Mouse (Mus musculus) liver, embryonic 14.5 days (tissue): Measurements from ENCODE around the gene Pde4b.

Experiments
- CTCF ChIP-seq: IDR thresholded peaks from 2 replicates; pipeline ENCODE4 v1.5.1; 2016; ENCODE audit warnings: antibody characterized with exemption, low read depth, control low read depth
- EP300 ChIP-seq: IDR thresholded peaks from 2 replicates; pipeline ENCODE4 v1.6.1; 2016; ENCODE audit warnings: antibody characterized with exemption, low read depth

DNA sequence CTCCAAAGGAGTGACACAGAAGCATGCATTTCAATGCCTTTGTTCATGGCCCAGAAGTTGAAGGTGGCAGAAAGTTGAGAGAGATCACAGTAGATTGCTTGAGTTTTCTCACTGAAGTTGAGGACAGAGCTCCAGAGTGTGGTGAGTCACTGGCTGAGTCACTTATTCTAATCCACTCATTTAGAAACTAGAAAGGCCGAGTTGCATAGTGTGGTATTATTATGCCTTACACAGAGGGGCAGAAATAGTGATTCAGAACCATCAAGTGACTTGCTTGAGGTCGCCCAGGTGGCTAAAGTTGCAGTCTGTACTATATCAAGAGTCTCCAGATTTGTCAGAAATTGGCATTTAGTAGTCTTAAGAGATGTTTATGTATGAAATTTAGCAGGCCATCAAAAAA is 306.3 kb downstream of the Pde4b start:
- TF ChIP-seq CTCF (no peak), EP300 (no peak)
